Mouse (Mus musculus) bone marrow, adult 2 months (tissue): ENCODE data around the gene Zfr2. TPM values are rescaled to one million over a fixed set of nuclear protein-coding genes. Genes with fewer than 3 reads are reported as not detected.
"Not testable (repeated sequence)": the region's sequence is repeated elsewhere in the genome, so short reads cannot be mapped to it uniquely, and the experiment has no call there.

Source experiments
- H3K27ac ChIP-seq: fragments of 200-500 bp; 2 replicates; pipeline ENCODE4 v1.5.1; 2012; ENCODE audit warnings: low read depth, mild to moderate bottlenecking, control low read depth, inconsistent platforms, low read length; ENCODE audit not compliant: control insufficient read depth, poor library complexity, insufficient read depth
- H3K4me1 ChIP-seq: fragments of 200-500 bp; 2 replicates; pipeline ENCODE4 v1.6.1; 2011; ENCODE audit warnings: low read length; ENCODE audit not compliant: control insufficient read depth, insufficient read depth
- H3K4me3 ChIP-seq: fragments of 200-500 bp; replicated peaks from 2 replicates; pipeline ENCODE3; 2011; ENCODE audit warnings: mild to moderate bottlenecking, low read depth, low read length, control low read depth; ENCODE audit not compliant: control insufficient read depth
- CTCF ChIP-seq: fragments of 200-500 bp; IDR thresholded peaks from 2 replicates; pipeline ENCODE4 v1.5.1; 2011; ENCODE audit warnings: low read length, control low read depth; ENCODE audit not compliant: control insufficient read depth, insufficient read depth
- POLR2A ChIP-seq: fragments of 200-500 bp; IDR thresholded peaks from 2 replicates; pipeline ENCODE4 v1.6.1; 2011; ENCODE audit warnings: low read depth, mild to moderate bottlenecking, control low read depth, low read length, borderline replicate concordance; ENCODE audit not compliant: control insufficient read depth
- WGBS: fragments of 180-500 bp; shearing (Covaris S2); methylation state at CpG from one replicate; pipeline ENCODE4 v1.1.7; 2018; 5-methylcytosine and 5-hydroxymethylcytosine counted together
- polyA plus RNA-seq: library from polyadenylated mRNA; stranded (reverse); fragments of >200 nt; gene quantifications from 2 replicates; pipeline ENCODE4 v1.2.4, GENCODE M21; 2011; ENCODE audit warnings: low replicate concordance; ENCODE audit not compliant: missing spikeins, insufficient read depth, insufficient read length

Zfr2 gene
- polyA plus RNA-seq, 1 experiment = 2.5 TPM

GRCm38 (mm10) chr10:81217267-81217666 lies 15.7 kb upstream of the Zfr2 start:
- WGBS = 12% methylated on average over 1 of the region's 1 CpGs
- peak; percentile 62 for TF ChIP-seq CTCF
- H3K4me3 ChIP-seq, H3K4me1 ChIP-seq, H3K27ac ChIP-seq: not testable (repeated sequence)

GRCm38 (mm10) chr10:81217964-81218363 lies 15.0 kb upstream of the Zfr2 start:
- 12% methylated on average over 7 of the region's 7 CpGs for WGBS
- Histone ChIP-seq H3K27ac (no peak overlapping the region), H3K4me3 (no peak overlapping the region), H3K4me1 (no peaks in the 10 kb centered on the region; the same call in 1 of the 2 replicates)
- no peak for TF ChIP-seq POLR2A
- TF ChIP-seq CTCF = peak; percentile 93

GRCm38 (mm10) chr10:81221402-81222015 lies 11.4 kb upstream of the Zfr2 start:
- Histone ChIP-seq H3K4me1 (no peaks in the 10 kb centered on the region; the same call in 1 of the 2 replicates), H3K4me3 (no peak overlapping the region), H3K27ac (no peak overlapping the region)
- 50% methylated on average over 5 of the region's 5 CpGs for WGBS
- TF ChIP-seq CTCF = no peak
- no peak for TF ChIP-seq POLR2A

- not testable (repeated sequence) for H3K27ac ChIP-seq, H3K4me1 ChIP-seq, H3K4me3 ChIP-seq
- 68% methylated on average over 2 of the region's 2 CpGs for WGBS
Observed at GRCm38 (mm10) chr10:81223731-81224130, 9.2 kb upstream of the Zfr2 start.

DNA sequence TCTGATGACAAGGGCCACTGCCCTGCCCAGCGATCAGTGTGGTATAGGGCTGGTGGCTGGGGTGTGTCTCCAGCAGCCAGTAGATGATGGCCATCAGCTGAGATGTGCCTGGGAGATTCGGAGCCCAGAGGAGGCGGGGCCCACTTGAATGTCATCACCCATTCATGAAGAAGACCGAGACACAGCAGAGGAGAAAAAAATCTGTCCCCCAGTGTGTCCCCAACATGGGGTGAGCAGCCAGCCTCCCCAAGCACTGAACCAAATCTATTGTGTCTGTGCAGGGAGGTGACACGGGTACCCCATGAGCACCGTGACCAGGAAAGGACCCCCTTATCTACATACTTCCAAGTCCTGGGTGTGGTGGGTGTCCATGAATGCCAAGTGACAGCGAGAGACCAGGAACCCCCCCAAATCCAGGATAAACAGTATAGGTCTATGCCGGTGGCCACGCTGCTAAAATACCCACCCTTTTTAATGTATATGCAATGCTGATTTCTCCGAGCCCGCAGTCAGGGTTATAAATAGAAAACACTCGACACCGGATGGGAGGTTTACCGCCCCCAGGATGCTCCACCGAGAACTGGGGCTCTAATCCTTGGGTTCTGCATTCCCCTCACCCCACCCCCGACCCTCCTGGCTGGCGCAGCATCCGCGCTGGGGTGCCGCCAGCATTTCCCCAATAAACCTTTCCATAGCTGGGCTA lies 3.1 kb upstream of the Zfr2 start:
- no peak for TF ChIP-seq POLR2A
- WGBS = 9% methylated on average over 20 of the region's 20 CpGs
- Histone ChIP-seq H3K4me1 (no peaks in the 10 kb centered on the region), H3K27ac (no peak overlapping the region), H3K4me3 (no peak overlapping the region)

DNA sequence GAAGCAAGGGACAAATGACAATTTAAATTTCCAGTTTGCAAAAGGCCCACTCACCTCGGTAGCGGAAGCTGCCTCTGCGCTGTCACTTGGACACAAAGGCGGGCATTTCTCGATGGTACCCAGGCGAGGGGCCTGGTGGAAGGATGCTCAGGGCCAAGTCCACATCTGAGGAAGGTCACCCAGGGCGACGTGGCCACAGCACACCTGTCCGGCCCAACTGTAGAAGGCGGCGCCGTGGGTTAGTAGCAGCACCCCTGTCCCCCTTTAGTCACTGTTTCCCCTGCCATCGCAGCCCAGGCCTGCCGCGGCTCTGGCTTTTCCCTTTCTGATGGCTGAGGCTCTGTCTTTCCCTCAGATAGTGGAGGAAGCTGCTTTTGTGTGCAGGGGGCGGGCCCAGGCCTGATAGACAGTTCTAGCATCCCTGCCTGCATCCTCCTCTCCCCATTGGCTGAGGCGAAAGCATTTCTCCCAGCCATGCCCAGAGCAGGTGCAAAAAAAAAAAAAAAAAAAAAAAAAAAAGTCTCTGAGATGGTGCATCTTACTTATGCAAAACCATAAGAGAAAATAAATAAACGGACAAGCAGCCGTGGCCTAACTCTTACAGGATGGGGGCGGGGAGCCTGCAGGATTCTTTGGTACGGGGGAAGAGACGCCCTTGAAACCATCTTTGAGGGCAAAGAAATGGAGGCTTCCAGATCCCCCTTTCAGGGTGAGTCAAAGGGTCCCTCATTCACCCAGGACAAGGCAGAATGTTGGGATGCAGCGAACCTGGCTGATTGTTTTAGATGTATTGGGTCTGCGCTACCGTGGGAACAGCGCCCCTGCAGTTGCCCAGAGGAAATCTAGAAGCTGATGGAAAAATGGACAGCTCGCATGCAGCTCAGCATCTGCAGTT lies 2.3 kb upstream of the Zfr2 start, which contains the start of gene Atcay:
TSS of gene Atcay (minus strand) at position 396 of the 895 bp plus-strand sequence.
- WGBS = 11% methylated on average over 27 of the region's 27 CpGs
- Histone ChIP-seq H3K4me3 (no peak within 1 kb of the TSS), H3K27ac (no peak within 1 kb of the TSS), H3K4me1 (no peaks in the 10 kb centered on the region)
- TF ChIP-seq CTCF (peak; percentile 41; the same call in 1 of the 2 replicates), POLR2A (no peak)

GRCm38 (mm10) chr10:81231436-81231835 lies 1.5 kb upstream of the Zfr2 start:
- WGBS = 46% methylated on average over 7 of the region's 7 CpGs
- Histone ChIP-seq H3K4me1 (no peaks in the 10 kb centered on the region), H3K27ac (no peak overlapping the region), H3K4me3 (no peak overlapping the region)
- TF ChIP-seq POLR2A = no peak
- TF ChIP-seq CTCF = no peak

GRCm38 (mm10) chr10:81233226-81233585 lies 251 bp downstream of the Zfr2 start:
- Histone ChIP-seq H3K4me1 (no peaks in the 10 kb centered on the region), H3K4me3 (peak overlapping the region; percentile 59), H3K27ac (no peak overlapping the region)
- TF ChIP-seq CTCF = no peak
- no peak for TF ChIP-seq POLR2A
- 3% methylated on average over 28 of the region's 28 CpGs for WGBS

DNA sequence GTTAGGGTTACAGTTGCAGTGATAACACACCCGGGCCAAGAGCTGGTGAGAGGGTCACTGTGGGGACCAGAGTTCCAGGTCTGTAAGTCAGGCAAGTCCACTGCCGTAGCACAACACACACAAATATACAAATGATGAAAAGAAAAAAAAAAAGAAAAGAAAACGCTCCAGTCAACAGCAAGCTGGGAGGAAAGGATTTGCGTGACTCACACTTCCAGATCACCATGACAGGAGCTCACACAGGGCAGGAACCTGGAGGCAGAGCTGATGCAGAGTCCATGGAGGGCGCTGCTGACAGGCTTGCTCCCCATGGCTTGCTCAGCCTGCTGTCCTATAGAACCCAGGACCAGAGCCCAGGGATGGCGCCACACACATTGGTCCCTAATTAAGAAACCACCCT lies 1.3 kb downstream of the Zfr2 start:
- TF ChIP-seq POLR2A (no peak), CTCF (no peak)
- WGBS = 86% methylated on average over 6 of the region's 6 CpGs

More for the DNA sequence above, 1.3 kb downstream of the Zfr2 start:
- no peak overlapping the region for H3K4me3 ChIP-seq
- no peak overlapping the region for H3K27ac ChIP-seq
- no peaks in the 10 kb centered on the region for H3K4me1 ChIP-seq
